Mouse (Mus musculus): Measurements from ENCODE around the gene Prdm5.
A peak's percentile ranks its signal among the peaks of the same experiment; 100 is the strongest.

Gene Prdm5

DNA sequence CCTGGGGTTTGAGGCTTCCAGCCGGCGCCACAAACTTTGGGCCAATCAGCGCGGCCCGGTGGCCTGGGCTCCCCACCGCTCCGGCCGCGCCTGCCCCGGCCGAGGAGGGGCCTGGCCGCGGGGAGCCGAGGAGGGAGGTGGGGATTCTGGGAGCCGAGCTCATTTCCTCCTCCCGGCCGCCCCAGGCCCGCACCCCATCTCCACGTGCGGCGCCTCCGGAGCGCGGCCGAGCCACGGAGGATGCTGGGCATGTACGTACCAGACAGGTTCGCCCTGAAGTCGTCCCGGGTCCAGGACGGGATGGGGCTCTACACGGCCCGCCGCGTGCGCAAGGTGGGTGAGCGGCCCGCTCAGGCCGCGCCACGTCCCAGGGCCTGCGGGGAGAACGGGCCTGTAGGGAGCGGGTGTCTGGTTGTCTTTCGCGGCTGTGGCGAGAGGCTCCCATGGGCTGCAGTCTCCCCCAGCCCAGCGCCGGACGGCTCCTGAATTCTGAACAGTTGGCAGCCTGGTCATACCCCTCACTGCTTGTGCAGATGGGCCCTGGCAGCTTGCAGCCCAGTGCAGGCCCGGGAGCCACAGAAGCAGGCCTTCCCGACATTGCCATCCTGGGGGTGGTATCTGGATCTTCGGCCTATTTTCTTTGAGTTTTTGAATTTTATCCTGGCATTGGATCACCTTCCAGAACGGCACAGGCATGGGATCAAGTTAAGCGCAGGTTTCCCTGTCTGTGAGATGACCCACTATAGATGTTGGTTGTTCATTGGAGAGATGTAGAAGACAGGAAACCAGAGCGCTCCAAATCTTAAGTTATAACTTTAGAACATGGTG, at the start of gene Prdm5:
Gene Prdm5, plus strand, starts transcription at position 128 of the 828 bp plus-strand sequence.
- peak; percentile 56 for DNase-seq (ENCODE audit: low spot score)

- no peak for DNase-seq (ENCODE audit: low spot score)
These were observed 39.3 kb upstream of the Prdm5 start for GRCm38 (mm10) chr6:65739442-65739841.

DNA sequence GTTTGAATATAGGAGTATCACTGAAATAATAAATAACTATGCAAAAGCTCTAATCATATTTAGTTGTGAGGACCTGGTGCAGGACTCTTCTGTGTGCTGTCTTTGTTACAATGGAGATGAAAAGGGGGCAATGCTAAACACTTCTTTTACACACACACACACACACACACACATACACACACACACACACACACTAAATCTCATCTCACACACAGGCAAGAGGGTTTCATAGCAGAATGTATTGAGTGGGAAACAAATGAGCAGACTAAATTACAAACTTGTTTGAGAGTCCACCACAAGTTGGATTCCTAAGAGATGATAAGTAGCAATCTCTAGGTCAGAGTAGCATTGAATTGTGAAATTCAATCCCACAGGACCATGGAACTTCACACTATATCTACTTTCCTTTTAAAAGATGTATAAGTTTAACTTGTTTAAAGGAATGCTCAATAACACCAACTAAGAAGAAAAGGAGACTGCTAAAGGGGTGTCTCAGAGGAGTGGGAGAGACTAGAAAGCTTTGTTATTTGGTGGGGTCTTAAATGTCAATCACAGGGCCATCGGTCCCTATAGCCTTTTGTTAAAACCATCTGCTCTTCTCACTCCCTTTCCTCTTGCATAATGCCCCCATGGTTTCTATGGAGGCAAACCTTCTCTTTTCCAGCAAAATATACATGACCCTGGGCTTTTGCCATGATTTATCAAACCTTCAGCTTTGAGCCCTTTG, 35.5 kb upstream of the Prdm5 start:
- DNase-seq (ENCODE audit: low spot score), result no peak

DNA sequence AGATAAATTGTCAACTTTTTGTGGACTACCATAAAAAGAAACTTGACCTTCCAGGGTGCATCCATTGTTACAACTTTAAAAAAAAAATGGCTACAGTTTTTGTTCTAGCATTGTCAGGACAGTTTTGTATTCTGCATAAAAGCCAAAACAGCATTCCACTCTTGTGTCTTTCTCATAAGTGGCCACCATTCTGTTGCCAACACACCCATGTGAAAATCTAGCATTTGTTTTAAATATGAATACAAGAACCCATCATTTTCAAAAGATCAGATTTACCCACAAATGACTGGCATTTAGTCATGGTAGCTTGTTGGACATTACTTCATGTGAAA, 35.0 kb upstream of the Prdm5 start:
- no peak for DNase-seq (ENCODE audit: low spot score)

DNA sequence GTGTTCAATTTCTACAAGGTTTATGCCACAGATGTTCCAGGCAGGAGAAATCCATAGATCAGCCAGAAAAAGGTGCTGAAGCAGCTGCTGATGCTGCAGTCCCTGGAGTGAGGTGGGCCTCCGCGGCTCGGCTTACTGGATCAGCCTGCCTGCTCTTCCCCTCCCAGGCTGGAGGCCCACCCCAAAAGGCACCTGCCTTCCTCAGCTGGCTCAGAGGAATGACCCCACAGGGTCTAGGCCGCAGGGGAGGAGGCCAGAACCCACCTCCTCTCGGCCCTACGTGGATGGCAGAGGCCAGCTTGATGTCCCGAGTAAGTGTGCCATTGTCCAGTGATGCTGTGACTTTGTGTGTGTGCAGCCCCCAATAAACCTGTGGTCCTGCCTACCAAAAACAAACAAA, 20.6 kb upstream of the Prdm5 start:
- DNase-seq (ENCODE audit: low spot score), result no peak

GRCm38 (mm10) chr6:65759174-65759573, 19.6 kb upstream of the Prdm5 start:
- DNase-seq (ENCODE audit: low spot score), result no peak

GRCm38 (mm10) chr6:65760073-65760472, 18.7 kb upstream of the Prdm5 start:
- DNase-seq (ENCODE audit: low spot score), result no peak

- no peak for DNase-seq (ENCODE audit: low spot score)
These were observed 14.3 kb upstream of the Prdm5 start for GRCm38 (mm10) chr6:65764459-65764858.

GRCm38 (mm10) chr6:65765057-65765456, 13.7 kb upstream of the Prdm5 start:
- DNase-seq (ENCODE audit: low spot score), result peak; percentile 12

DNA sequence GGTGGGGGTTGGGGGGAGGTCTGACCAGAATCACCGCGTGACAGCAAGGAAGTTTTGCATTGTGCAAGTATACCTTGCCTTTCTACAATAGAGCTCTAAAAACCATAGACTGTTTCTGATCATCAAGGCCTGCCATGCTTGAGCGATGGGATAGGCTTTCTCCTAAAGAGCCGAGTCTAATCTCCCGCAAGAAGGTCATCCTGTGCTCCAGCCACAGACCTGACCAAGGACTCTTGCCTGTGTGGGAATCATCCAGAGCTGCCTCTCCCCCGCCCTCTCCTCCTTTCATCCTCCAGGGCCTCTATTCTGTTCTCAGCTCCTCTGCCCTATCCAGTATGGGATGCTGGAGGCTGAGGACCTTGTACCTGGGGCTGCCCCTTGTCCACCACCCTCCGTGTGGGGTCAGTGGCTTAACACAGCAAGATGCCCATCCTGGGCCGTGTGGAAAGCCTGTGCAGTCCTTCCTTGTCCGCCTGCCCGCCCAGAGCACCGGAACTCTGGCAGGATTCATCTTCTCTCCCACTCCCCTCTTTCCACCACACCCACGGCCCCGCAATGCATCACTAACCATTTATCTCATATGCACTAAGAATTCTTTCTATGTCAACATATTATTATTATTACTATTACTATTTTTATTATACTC, 12.9 kb upstream of the Prdm5 start:
- no peak for DNase-seq (ENCODE audit: low spot score)

GRCm38 (mm10) chr6:65767911-65768310, 10.9 kb upstream of the Prdm5 start:
- DNase-seq (ENCODE audit: low spot score), result no peak

- no peak for DNase-seq (ENCODE audit: low spot score)
These were observed 5.2 kb upstream of the Prdm5 start for GRCm38 (mm10) chr6:65773566-65773965.

DNA sequence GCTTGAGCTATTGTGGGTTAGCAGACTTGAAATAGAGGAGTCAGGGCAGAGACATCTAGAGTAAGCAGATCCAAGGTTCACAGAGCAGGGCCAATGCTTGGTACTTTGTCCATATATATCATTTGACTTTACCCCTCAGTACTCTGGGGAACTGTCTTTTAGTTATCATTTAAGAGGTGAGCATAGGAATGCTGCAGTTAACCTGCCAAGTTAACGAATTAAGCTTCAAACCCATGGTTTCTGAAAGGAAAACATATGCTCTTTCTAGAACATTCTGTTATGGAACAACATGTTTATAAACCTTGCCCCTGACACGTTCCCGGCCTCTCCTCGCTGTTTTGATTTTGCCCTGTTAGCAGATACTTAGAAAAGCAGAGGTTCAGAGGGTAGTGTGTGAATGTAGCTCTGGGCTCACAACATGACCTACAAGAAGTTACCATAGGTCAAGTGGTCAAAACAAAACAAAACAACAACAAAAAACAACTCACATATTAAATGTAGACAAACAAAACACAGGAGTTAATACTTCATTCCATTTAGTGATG, 973 bp downstream of the Prdm5 start:
- no peak for DNase-seq (ENCODE audit: low spot score)

DNA sequence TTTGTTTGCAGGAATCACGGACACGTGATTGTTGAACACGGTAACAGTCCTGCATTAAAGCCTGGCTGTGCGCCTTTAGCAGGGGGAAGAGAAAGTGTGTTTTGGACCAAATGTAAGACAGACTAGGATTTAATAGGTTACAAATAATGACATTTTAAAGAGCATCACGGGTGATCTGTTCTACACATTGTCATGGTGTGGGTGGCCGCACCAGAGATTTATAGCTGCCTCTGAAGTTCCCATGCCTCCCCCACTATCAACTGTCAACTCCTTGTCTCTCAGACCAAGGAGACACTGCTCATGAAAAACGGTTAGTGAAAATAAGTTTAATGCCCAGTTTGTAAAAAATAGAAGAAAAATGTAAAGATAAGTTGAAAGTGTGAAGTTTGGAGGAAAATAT, 2.7 kb downstream of the Prdm5 start:
- DNase-seq (ENCODE audit: low spot score), result no peak

- DNase-seq (ENCODE audit: low spot score), result no peak
These were observed 4.9 kb downstream of the Prdm5 start for GRCm38 (mm10) chr6:65783670-65784069.

DNA sequence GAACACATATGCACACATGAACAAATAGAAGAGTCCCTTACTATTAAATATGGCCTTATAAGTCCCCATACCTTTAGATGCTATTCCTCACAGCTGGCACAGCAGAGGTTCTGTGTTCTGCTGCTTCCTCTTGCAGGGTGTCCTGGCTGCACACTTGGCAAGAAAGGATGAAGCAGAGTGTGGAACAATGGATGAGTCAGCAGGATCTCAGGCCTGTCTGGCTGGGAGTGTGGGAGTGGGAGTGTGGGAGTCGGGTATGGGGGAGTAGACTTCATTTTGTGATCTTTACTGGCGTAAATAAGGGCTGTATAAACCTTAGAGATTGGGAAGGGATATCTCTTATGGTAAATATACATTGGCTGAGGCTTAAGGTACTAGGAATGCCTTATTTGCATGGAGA, 14.1 kb downstream of the Prdm5 start:
- no peak for DNase-seq (ENCODE audit: low spot score)

DNA sequence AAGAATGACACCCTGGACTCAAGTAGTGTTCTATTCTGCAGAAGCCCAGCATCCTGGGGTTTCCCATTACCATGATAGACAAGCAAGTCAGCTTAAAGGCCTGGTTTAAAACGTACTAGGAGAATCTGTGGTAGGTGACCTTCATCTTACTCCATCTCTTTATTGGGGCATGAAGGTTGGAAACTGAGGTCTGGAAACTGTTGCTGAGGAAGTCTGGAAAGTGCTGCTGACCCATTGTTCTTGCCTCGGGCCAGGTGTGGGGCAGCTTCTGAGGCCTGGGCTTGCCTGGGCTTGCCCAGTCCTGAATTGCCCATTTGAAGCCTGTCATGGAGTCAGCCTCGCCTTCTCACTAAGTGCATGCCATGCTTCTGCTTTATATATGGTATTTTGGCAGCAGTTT, 17.8 kb downstream of the Prdm5 start:
- no peak for DNase-seq (ENCODE audit: low spot score)

- no peak for DNase-seq (ENCODE audit: low spot score)
These were observed 18.5 kb downstream of the Prdm5 start for GRCm38 (mm10) chr6:65797276-65797675.

GRCm38 (mm10) chr6:65798390-65798789, 19.6 kb downstream of the Prdm5 start:
- no peak for DNase-seq (ENCODE audit: low spot score)

DNA sequence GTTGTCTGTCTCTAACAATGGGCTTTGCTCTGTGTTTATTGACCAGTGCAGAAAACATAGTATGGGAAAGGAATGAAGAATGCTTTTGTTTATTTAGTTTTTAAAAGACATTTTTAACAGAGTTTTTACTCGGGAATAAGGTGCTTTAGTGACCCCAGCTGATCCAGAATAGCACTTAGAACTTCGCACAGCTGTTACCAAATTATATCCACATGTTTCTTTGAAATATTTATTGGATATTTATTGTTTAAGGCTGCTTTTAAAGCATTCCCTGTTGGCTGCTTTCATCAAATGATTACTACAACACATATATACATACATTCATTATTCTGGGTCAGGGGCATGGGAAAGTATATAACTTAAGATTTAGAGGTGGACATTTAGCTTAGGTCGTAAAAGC, 32.9 kb downstream of the Prdm5 start:
- DNase-seq (ENCODE audit: low spot score), result no peak

DNA sequence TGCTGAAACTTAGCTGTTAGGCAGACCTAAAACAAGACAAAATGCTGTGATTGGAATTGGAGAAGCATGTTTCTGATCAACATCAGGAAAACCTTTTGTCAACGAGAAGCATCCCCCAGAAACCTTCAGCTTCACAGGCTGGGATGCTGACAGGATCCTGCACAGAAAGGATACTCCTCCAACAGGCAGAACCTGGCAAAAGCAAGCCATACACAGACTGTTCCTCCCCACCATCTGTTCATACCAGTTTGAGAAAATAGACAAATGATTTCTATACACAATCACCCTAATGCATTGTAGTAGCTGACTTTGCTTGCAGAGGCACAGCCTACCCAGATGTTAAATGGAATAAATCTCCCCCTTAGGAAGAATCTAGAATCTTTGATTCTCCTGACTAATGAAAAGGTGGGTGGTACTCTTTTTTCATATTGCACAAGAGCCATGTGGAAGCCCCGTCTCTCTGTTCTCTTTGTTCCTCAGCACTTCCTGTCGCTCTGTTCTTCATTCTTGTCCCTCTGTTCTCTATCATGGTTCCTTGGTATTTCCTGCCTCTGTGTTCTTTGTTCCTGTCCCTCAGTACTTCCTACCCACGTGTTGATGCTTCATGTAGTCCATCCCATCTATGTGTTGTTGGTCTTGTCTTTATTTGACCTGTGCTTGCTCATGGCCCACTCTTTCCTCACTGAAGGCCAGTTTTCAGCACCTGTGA, 39.4 kb downstream of the Prdm5 start:
- DNase-seq (ENCODE audit: low spot score), result no peak

- DNase-seq (ENCODE audit: low spot score), result no peak
These were observed 49.9 kb downstream of the Prdm5 start for GRCm38 (mm10) chr6:65828656-65829055.

Data from ovary, postnatal 14 days (tissue).